Mouse (Mus musculus): ENCODE measurements at regions not wholly inside any gene's neighbourhood (a gene's known extent, or its start where the extent isn't known, plus 50 kb on each side); places are given as distances from the start of the nearest gene placed in this dataset.

DNA sequence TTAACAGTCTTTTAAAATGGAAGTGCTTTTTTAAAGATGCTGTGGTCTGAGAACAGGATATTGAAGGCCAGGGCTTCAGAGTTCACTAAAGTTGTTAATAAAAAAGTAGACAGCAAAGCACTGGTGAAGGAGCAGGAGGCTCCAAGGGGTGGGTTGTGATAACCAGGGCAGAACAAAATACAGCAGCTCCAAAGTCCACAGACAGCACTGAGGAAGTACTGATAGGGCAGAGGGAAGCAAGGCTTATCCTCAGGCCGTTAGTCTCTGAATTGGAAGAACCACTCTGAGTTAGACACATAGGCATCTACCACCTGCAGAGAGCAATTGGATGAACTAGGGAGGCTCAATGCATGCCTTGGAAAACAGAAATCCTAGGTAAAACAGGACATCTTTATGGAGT is 62.1 kb downstream of the P2ry1 start:
- no peaks in the 10 kb centered on the region for H3K27me3 ChIP-seq (replicated peaks; ENCODE audit: control insufficient read depth, insufficient read depth, low read length)
- H3K9me3 ChIP-seq (ENCODE audit: control insufficient read depth, low read length): no peaks in the 10 kb centered on the region
- H3K4me2 ChIP-seq (ENCODE audit: low read depth, low read length): no peak overlapping the region
- H3K4me3 ChIP-seq (ENCODE audit: low read length): no peak overlapping the region
- H3K27ac ChIP-seq (ENCODE audit: low read length): no peak overlapping the region
- no peaks in the 10 kb centered on the region for H3K4me1 ChIP-seq (ENCODE audit: control insufficient read depth, insufficient read depth, low read length)
- ATAC-seq: peak; percentile 96
- 63% methylated on average over 1 of the region's 1 CpGs for WGBS
- H3K36me3 ChIP-seq (ENCODE audit: control insufficient read depth, insufficient read depth, low read length): no peaks in the 10 kb centered on the region
- no peak overlapping the region for H3K9ac ChIP-seq (ENCODE audit: low read depth, low read length)

DNA sequence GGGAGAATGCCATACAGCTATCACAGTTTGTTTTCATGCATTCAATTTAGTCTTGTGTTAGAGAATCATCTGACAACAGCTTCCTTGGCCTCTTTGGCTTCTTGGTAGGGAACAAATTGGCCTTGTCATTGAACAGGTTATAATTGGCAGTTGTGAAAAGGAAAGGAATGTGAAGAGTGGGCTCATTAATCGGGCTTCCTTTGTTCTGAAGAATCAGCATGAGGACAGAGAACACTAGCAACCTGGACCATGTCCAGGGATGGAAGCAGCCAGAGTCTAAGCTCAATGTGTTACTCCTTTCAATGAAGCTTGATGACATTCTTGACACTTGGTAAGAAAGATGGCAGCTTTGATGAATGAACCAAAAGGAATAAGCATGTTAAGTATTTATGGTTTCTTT is 64.5 kb downstream of the P2ry1 start:
- no peaks in the 10 kb centered on the region for H3K36me3 ChIP-seq (ENCODE audit: control insufficient read depth, insufficient read depth, low read length)
- no peak overlapping the region for H3K4me2 ChIP-seq (ENCODE audit: low read depth, low read length)
- H3K4me1 ChIP-seq (ENCODE audit: control insufficient read depth, insufficient read depth, low read length): no peaks in the 10 kb centered on the region
- H3K27me3 ChIP-seq (replicated peaks; ENCODE audit: control insufficient read depth, insufficient read depth, low read length): no peaks in the 10 kb centered on the region
- no peak overlapping the region for H3K4me3 ChIP-seq (ENCODE audit: low read length)
- H3K27ac ChIP-seq (ENCODE audit: low read length): no peak overlapping the region
- no peak overlapping the region for H3K9ac ChIP-seq (ENCODE audit: low read depth, low read length)
- 88% methylated on average over 1 of the region's 1 CpGs for WGBS
- no peak for ATAC-seq
- H3K9me3 ChIP-seq (ENCODE audit: control insufficient read depth, low read length): no peaks in the 10 kb centered on the region

- H3K9me3 ChIP-seq (ENCODE audit: control insufficient read depth, low read length): no peaks in the 10 kb centered on the region
- no peak overlapping the region for H3K27ac ChIP-seq (ENCODE audit: low read length)
- no peak overlapping the region for H3K9ac ChIP-seq (ENCODE audit: low read depth, low read length)
- no peak overlapping the region for H3K4me2 ChIP-seq (ENCODE audit: low read depth, low read length)
- no peak overlapping the region for H3K4me3 ChIP-seq (ENCODE audit: low read length)
- H3K27me3 ChIP-seq (replicated peaks; ENCODE audit: control insufficient read depth, insufficient read depth, low read length): no peaks in the 10 kb centered on the region
- no peaks in the 10 kb centered on the region for H3K36me3 ChIP-seq (ENCODE audit: control insufficient read depth, insufficient read depth, low read length)
- peak; percentile 72 for ATAC-seq
- H3K4me1 ChIP-seq (ENCODE audit: control insufficient read depth, insufficient read depth, low read length): no peaks in the 10 kb centered on the region
Measured at GRCm38 (mm10) chr3:61068229-61068628, 65.6 kb downstream of the P2ry1 start.

- Histone ChIP-seq H3K4me1 (ENCODE audit: control insufficient read depth, insufficient read depth, low read length) (no peaks in the 10 kb centered on the region), H3K4me3 (ENCODE audit: low read length) (no peak overlapping the region), H3K9ac (ENCODE audit: low read depth, low read length) (no peak overlapping the region), H3K9me3 (ENCODE audit: control insufficient read depth, low read length) (no peaks in the 10 kb centered on the region), H3K27ac (ENCODE audit: low read length) (no peak overlapping the region), H3K36me3 (ENCODE audit: control insufficient read depth, insufficient read depth, low read length) (no peaks in the 10 kb centered on the region), H3K27me3 (replicated peaks; ENCODE audit: control insufficient read depth, insufficient read depth, low read length) (no peaks in the 10 kb centered on the region), H3K4me2 (ENCODE audit: low read depth, low read length) (no peak overlapping the region)
- ATAC-seq: no peak
- 85% methylated on average over 1 of the region's 1 CpGs for WGBS
Measured at GRCm38 (mm10) chr3:61071041-61071440, 68.4 kb downstream of the P2ry1 start.

DNA sequence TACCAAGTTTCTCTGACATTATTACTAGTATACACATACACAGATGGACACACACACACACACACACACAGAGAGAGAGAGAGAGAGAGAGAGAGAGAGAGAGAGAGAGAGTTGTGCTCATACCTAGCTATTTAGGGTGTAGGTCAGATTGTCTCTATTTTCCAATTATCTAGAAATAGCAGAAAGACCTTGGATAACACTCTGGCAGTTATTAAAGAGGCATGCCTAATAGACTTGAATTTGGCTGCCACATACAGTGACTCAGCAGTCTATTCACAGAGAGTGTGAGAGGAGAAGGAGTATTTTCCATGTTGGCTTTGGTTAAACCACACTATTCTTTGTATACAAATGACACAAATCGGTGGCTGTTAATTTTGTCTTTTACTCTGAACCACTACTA is 69.7 kb downstream of the P2ry1 start:
- H3K27ac ChIP-seq (ENCODE audit: low read length): no peak overlapping the region
- H3K4me3 ChIP-seq (ENCODE audit: low read length): no peak overlapping the region
- 91% methylated on average over 1 of the region's 1 CpGs for WGBS
- H3K36me3 ChIP-seq (ENCODE audit: control insufficient read depth, insufficient read depth, low read length): no peaks in the 10 kb centered on the region
- ATAC-seq: no peak
- H3K4me2 ChIP-seq (ENCODE audit: low read depth, low read length): no peak overlapping the region
- H3K4me1 ChIP-seq (ENCODE audit: control insufficient read depth, insufficient read depth, low read length): no peaks in the 10 kb centered on the region
- H3K9ac ChIP-seq (ENCODE audit: low read depth, low read length): no peak overlapping the region
- H3K9me3 ChIP-seq (ENCODE audit: control insufficient read depth, low read length): no peaks in the 10 kb centered on the region
- no peaks in the 10 kb centered on the region for H3K27me3 ChIP-seq (replicated peaks; ENCODE audit: control insufficient read depth, insufficient read depth, low read length)

- no peak overlapping the region for H3K9ac ChIP-seq (ENCODE audit: low read depth, low read length)
- 97% methylated on average over 1 of the region's 1 CpGs for WGBS
- no peak overlapping the region for H3K27ac ChIP-seq (ENCODE audit: low read length)
- no peaks in the 10 kb centered on the region for H3K4me1 ChIP-seq (ENCODE audit: control insufficient read depth, insufficient read depth, low read length)
- H3K27me3 ChIP-seq (replicated peaks; ENCODE audit: control insufficient read depth, insufficient read depth, low read length): no peaks in the 10 kb centered on the region
- no peak overlapping the region for H3K4me3 ChIP-seq (ENCODE audit: low read length)
- H3K9me3 ChIP-seq (ENCODE audit: control insufficient read depth, low read length): no peaks in the 10 kb centered on the region
- ATAC-seq: no peak
- H3K36me3 ChIP-seq (ENCODE audit: control insufficient read depth, insufficient read depth, low read length): no peaks in the 10 kb centered on the region
- H3K4me2 ChIP-seq (ENCODE audit: low read depth, low read length): no peak overlapping the region
Measured at GRCm38 (mm10) chr3:61073103-61073502, 70.5 kb downstream of the P2ry1 start.

- Histone ChIP-seq H3K4me1 (ENCODE audit: control insufficient read depth, insufficient read depth, low read length) (no peaks in the 10 kb centered on the region), H3K36me3 (ENCODE audit: control insufficient read depth, insufficient read depth, low read length) (no peaks in the 10 kb centered on the region), H3K27me3 (replicated peaks; ENCODE audit: control insufficient read depth, insufficient read depth, low read length) (no peaks in the 10 kb centered on the region), H3K27ac (ENCODE audit: low read length) (no peak overlapping the region), H3K4me2 (ENCODE audit: low read depth, low read length) (no peak overlapping the region), H3K4me3 (ENCODE audit: low read length) (no peak overlapping the region), H3K9me3 (ENCODE audit: control insufficient read depth, low read length) (no peaks in the 10 kb centered on the region), H3K9ac (ENCODE audit: low read depth, low read length) (no peak overlapping the region)
- ATAC-seq: no peak
- WGBS: 80% methylated on average over 4 of the region's 4 CpGs
Measured at GRCm38 (mm10) chr3:61073806-61074205, 71.2 kb downstream of the P2ry1 start.

- Histone ChIP-seq H3K4me1 (ENCODE audit: control insufficient read depth, insufficient read depth, low read length) (no peaks in the 10 kb centered on the region), H3K9me3 (ENCODE audit: control insufficient read depth, low read length) (no peaks in the 10 kb centered on the region), H3K4me3 (ENCODE audit: low read length) (no peak overlapping the region), H3K27ac (ENCODE audit: low read length) (no peak overlapping the region), H3K4me2 (ENCODE audit: low read depth, low read length) (no peak overlapping the region), H3K27me3 (replicated peaks; ENCODE audit: control insufficient read depth, insufficient read depth, low read length) (no peaks in the 10 kb centered on the region), H3K9ac (ENCODE audit: low read depth, low read length) (no peak overlapping the region), H3K36me3 (ENCODE audit: control insufficient read depth, insufficient read depth, low read length) (no peaks in the 10 kb centered on the region)
- WGBS: 84% methylated on average over 2 of the region's 2 CpGs
- no peak for ATAC-seq
Measured at GRCm38 (mm10) chr3:61075839-61076238, 73.2 kb downstream of the P2ry1 start.

GRCm38 (mm10) chr3:61089931-61090330 is 87.3 kb downstream of the P2ry1 start:
- Histone ChIP-seq H3K4me3 (ENCODE audit: low read length) (no peak overlapping the region), H3K4me2 (ENCODE audit: low read depth, low read length) (no peak overlapping the region), H3K27me3 (replicated peaks; ENCODE audit: control insufficient read depth, insufficient read depth, low read length) (no peaks in the 10 kb centered on the region), H3K27ac (ENCODE audit: low read length) (no peak overlapping the region), H3K36me3 (ENCODE audit: control insufficient read depth, insufficient read depth, low read length) (no peaks in the 10 kb centered on the region), H3K9me3 (ENCODE audit: control insufficient read depth, low read length) (no peaks in the 10 kb centered on the region), H3K9ac (ENCODE audit: low read depth, low read length) (no peak overlapping the region), H3K4me1 (ENCODE audit: control insufficient read depth, insufficient read depth, low read length) (no peaks in the 10 kb centered on the region)
- WGBS: 88% methylated on average over 1 of the region's 1 CpGs
- ATAC-seq: no peak

GRCm38 (mm10) chr3:61092031-61092430 is 89.4 kb downstream of the P2ry1 start:
- no peaks in the 10 kb centered on the region for H3K36me3 ChIP-seq (ENCODE audit: control insufficient read depth, insufficient read depth, low read length)
- 94% methylated on average over 2 of the region's 2 CpGs for WGBS
- ATAC-seq: no peak
- H3K9me3 ChIP-seq (ENCODE audit: control insufficient read depth, low read length): no peaks in the 10 kb centered on the region
- H3K4me3 ChIP-seq (ENCODE audit: low read length): no peak overlapping the region
- no peak overlapping the region for H3K9ac ChIP-seq (ENCODE audit: low read depth, low read length)
- no peak overlapping the region for H3K4me2 ChIP-seq (ENCODE audit: low read depth, low read length)
- no peak overlapping the region for H3K27ac ChIP-seq (ENCODE audit: low read length)
- no peaks in the 10 kb centered on the region for H3K4me1 ChIP-seq (ENCODE audit: control insufficient read depth, insufficient read depth, low read length)
- no peaks in the 10 kb centered on the region for H3K27me3 ChIP-seq (replicated peaks; ENCODE audit: control insufficient read depth, insufficient read depth, low read length)
